Mouse (Mus musculus) MEL (cell line): ENCODE results near the gene Fam171b. TPM values are rescaled to one million over a fixed set of nuclear protein-coding genes. Genes with fewer than 3 reads are reported as not detected.

Source experiments
- DNase-seq: peaks from one replicate; pipeline ENCODE4 v3.0.0; 2011; ENCODE audit warnings: low read depth, low spot score
- H3K27ac ChIP-seq: 2 replicates; pipeline ENCODE4 v1.5.1; 2012; ENCODE audit warnings: low read depth, mild to moderate bottlenecking, control low read depth, low read length, moderate library complexity; ENCODE audit not compliant: control insufficient read depth
- H3K27me3 ChIP-seq, 2 experiments: fragments of 150-350 bp in 1 of 2; sonication (generic) in 1 of 2; 2 replicates each; pipeline ENCODE4 v1.6.1; 2012; ENCODE audit warnings: low read length in 2 of 2, mild to moderate bottlenecking in 2 of 2, improper control_type of control experiment in 1 of 2, moderate library complexity in 1 of 2; ENCODE audit not compliant: insufficient read depth in 2 of 2, control insufficient read depth in 1 of 2
- H3K36me3 ChIP-seq, 2 experiments: 2 replicates each; pipeline ENCODE4 v1.6.1; 2012 to 2014; ENCODE audit warnings: low read length in 2 of 2, improper control_type of control experiment in 1 of 2, inconsistent platforms in 1 of 2, mild to moderate bottlenecking in 1 of 2; ENCODE audit not compliant: insufficient read depth in 2 of 2, control insufficient read depth in 1 of 2
- H3K4me1 ChIP-seq, 2 experiments: fragments of 150-350 bp in 1 of 2; sonication (generic) in 1 of 2; 2 replicates each; pipeline ENCODE4 v1.6.1; 2012; ENCODE audit warnings: low read length in 2 of 2, improper control_type of control experiment in 1 of 2, mild to moderate bottlenecking in 1 of 2; ENCODE audit not compliant: insufficient read depth in 2 of 2, control insufficient read depth in 1 of 2
- H3K4me3 ChIP-seq, 2 experiments: fragments of 150-350 bp in 1 of 2; sonication (generic) in 1 of 2; 2 replicates each; pipeline ENCODE4 v1.5.1; 2012; ENCODE audit warnings: low read depth in 2 of 2, low read length in 2 of 2, mild to moderate bottlenecking in 2 of 2, moderate library complexity in 2 of 2, control low read depth in 1 of 2, improper control_type of control experiment in 1 of 2; ENCODE audit not compliant: control insufficient read depth in 1 of 2, insufficient read depth in 1 of 2
- H3K79me2 ChIP-seq: 2 replicates; pipeline ENCODE4 v1.6.1; 2012; ENCODE audit warnings: mild to moderate bottlenecking, low read length, moderate library complexity; ENCODE audit not compliant: control insufficient read depth, poor library complexity, insufficient read depth
- H3K9ac ChIP-seq: 2 replicates; pipeline ENCODE4 v1.6.1; 2012; ENCODE audit warnings: low read depth, mild to moderate bottlenecking, control low read depth, low read length, moderate library complexity; ENCODE audit not compliant: control insufficient read depth, poor library complexity, severe bottlenecking
- H3K9me3 ChIP-seq: fragments of 150-350 bp; sonication (generic); replicated peaks from 2 replicates; pipeline ENCODE4 v1.6.1; 2012; ENCODE audit warnings: mild to moderate bottlenecking, low read length, improper control_type of control experiment, moderate library complexity; ENCODE audit not compliant: insufficient read depth
- CTCF ChIP-seq, 3 experiments: IDR thresholded peaks in 2 of 3; conservative IDR thresholded peaks in 1 of 3; 2 replicates each; pipeline ENCODE4 v1.5.1; 2011 to 2012; ENCODE audit warnings: low read length in 3 of 3, low read depth in 2 of 3, mild to moderate bottlenecking in 2 of 3, improper control_type of control experiment in 1 of 3, inconsistent platforms in 1 of 3, mixed read lengths in 1 of 3, moderate library complexity in 1 of 3; ENCODE audit not compliant: control insufficient read depth in 1 of 3, insufficient read depth in 1 of 3, poor library complexity in 1 of 3, severe bottlenecking in 1 of 3
- E2F4 ChIP-seq: IDR thresholded peaks from 2 replicates; pipeline ENCODE4 v1.6.1; 2011; ENCODE audit warnings: low read depth, low read length, improper control_type of control experiment, borderline replicate concordance
- ETS1 ChIP-seq: IDR thresholded peaks from 2 replicates; pipeline ENCODE4 v1.6.1; 2012; ENCODE audit warnings: low read depth, mild to moderate bottlenecking, inconsistent platforms, low read length, improper control_type of control experiment, moderate library complexity
- GATA1 ChIP-seq: IDR thresholded peaks from 2 replicates; pipeline ENCODE4 v1.6.1; 2011; ENCODE audit warnings: low read depth, low read length, improper control_type of control experiment
- HCFC1 ChIP-seq: IDR thresholded peaks from 2 replicates; pipeline ENCODE4 v1.6.1; 2012; ENCODE audit warnings: low read depth, mild to moderate bottlenecking, inconsistent platforms, low read length, improper control_type of control experiment, moderate library complexity
- JUND ChIP-seq: IDR thresholded peaks from 2 replicates; pipeline ENCODE4 v1.6.1; 2011; ENCODE audit warnings: low read depth, mild to moderate bottlenecking, improper control_type of control experiment, low read length
- MAX ChIP-seq: IDR thresholded peaks from 2 replicates; pipeline ENCODE4 v1.6.1; 2011; ENCODE audit warnings: low read length, improper control_type of control experiment
- MAZ ChIP-seq: IDR thresholded peaks from 2 replicates; pipeline ENCODE4 v1.6.1; 2012; ENCODE audit warnings: low read depth, mild to moderate bottlenecking, inconsistent platforms, low read length, improper control_type of control experiment
- MEF2A ChIP-seq: IDR thresholded peaks from 2 replicates; pipeline ENCODE4 v1.6.1; 2014; ENCODE audit warnings: low read depth, mild to moderate bottlenecking, inconsistent platforms, low read length, improper control_type of control experiment; ENCODE audit not compliant: poor library complexity, insufficient replicate concordance, severe bottlenecking; ENCODE audit errors: extremely low read depth
- NELFE ChIP-seq: IDR thresholded peaks from 2 replicates; pipeline ENCODE4 v1.6.1; 2011; ENCODE audit warnings: low read depth, low read length, improper control_type of control experiment
- NRF1 ChIP-seq: IDR thresholded peaks from 2 replicates; pipeline ENCODE4 v1.6.1; 2014; ENCODE audit warnings: low read depth, mild to moderate bottlenecking, inconsistent platforms, low read length, improper control_type of control experiment, moderate library complexity; ENCODE audit not compliant: poor library complexity, insufficient read depth, severe bottlenecking
- POLR2A ChIP-seq, 2 experiments: IDR thresholded peaks; 2 replicates each; pipeline ENCODE4 v1.6.1; 2011 to 2012; ENCODE audit warnings: low read length in 2 of 2, mild to moderate bottlenecking in 2 of 2, control low read depth in 1 of 2, improper control_type of control experiment in 1 of 2, low read depth in 1 of 2, moderate library complexity in 1 of 2; ENCODE audit not compliant: control insufficient read depth in 1 of 2, insufficient read depth in 1 of 2, poor library complexity in 1 of 2
- POLR2AphosphoS5 ChIP-seq: IDR thresholded peaks from 2 replicates; pipeline ENCODE4 v1.6.1; 2012; ENCODE audit warnings: low read depth, borderline replicate concordance, mild to moderate bottlenecking, inconsistent platforms, low read length, moderate library complexity, mixed read lengths
- RAD21 ChIP-seq: IDR thresholded peaks from 2 replicates; pipeline ENCODE4 v1.6.1; 2011; ENCODE audit warnings: mild to moderate bottlenecking, low read depth, low read length, improper control_type of control experiment
- SMC3 ChIP-seq: IDR thresholded peaks from 2 replicates; pipeline ENCODE4 v1.6.1; 2011; ENCODE audit warnings: low read depth, low read length, improper control_type of control experiment
- TAL1 ChIP-seq: IDR thresholded peaks from 2 replicates; pipeline ENCODE4 v1.6.1; 2012; ENCODE audit warnings: mild to moderate bottlenecking, inconsistent platforms, low read length, moderate library complexity, mixed read lengths
- USF1 ChIP-seq: IDR thresholded peaks from 2 replicates; pipeline ENCODE4 v1.6.1; 2014; ENCODE audit warnings: low read depth, mild to moderate bottlenecking, inconsistent platforms, low read length, improper control_type of control experiment, moderate library complexity
- ZC3H11A ChIP-seq: IDR thresholded peaks from 2 replicates; pipeline ENCODE4 v1.6.1; 2012; ENCODE audit warnings: low read depth, mild to moderate bottlenecking, inconsistent platforms, low read length, improper control_type of control experiment
- polyA plus RNA-seq, 2 experiments: library from polyadenylated mRNA; stranded (reverse) in 1 of 2; unstranded in 1 of 2; fragments of >175 nt in 1 of 2; fragments of >200 nt in 1 of 2; gene quantifications; 2 replicates each; pipeline versions ENCODE4 v1.2.1 to v1.2.4; 2012; ENCODE audit warnings: low replicate concordance in 2 of 2, low read depth in 1 of 2; ENCODE audit not compliant: insufficient read length in 2 of 2, insufficient read depth in 1 of 2, missing spikeins in 1 of 2
- total RNA-seq: library from RNA; depleted of rRNA; stranded (reverse); fragments of 300-350 nt; gene quantifications from 2 replicates; pipeline ENCODE4 v1.2.3, GENCODE M21; 2012

Gene Fam171b
- total and polyA plus RNA-seq, 3 experiments = not detected

DNA sequence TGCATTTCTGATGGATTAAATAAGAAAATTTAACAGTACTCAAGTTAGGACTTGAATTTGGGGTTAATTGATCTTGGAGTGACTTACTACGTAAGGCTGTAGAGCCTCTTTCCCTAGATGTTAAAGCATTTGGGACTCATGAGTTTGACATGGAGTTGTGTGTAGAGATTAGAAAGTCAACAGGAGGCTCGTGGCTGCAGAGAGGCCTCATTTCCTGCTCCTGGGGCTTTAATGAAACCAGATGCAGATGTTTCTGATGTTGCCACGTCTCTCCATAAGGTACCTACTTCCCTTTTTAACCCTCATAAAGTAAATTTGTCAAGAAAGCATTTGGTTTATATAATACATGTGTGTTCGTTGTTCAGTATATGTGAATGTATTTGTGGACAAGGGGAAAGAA, 43.8 kb downstream of the Fam171b start (continued):
- TF ChIP-seq MAZ = no peak

DNA sequence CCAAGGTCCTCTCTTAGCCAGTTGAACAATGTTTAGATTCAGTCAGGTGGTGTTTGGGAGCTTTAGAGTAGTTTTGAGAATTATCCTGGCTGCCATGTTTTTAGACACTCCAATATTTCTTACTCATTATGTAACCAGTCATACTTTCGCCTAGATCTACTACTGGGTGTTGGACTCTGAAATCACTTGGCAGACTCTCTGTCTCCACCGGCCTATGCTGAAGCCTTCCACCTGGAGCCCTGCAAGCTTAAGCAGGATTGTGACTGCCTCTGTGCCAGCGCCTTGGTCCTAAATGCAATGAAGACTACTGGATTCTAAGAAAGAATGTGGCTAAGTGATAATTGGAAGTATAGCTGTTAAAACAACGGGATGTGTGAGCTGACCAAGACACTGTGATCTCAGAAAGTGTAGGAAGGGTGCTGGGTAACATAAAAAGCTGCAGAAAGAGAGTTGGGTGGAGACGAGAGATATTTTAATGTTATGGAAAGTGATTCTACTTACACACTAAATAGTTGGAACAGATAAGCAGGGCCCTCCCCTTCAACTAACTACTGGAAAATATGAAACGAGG, 71.5 kb downstream of the Fam171b start:
- H3K4me3 ChIP-seq = no peak overlapping the region
- no peaks in the 10 kb centered on the region for H3K27me3 ChIP-seq
- TF ChIP-seq RAD21 (no peak), E2F4 (no peak), HCFC1 (no peak), MAX (no peak), MAZ (no peak), SMC3 (no peak)
- no peak overlapping the region for H3K27ac ChIP-seq
- no peaks in the 10 kb centered on the region for H3K4me1 ChIP-seq
- DNase-seq = no peak
- H3K36me3 ChIP-seq = no peaks in the 10 kb centered on the region
- no peak overlapping the region for H3K9ac ChIP-seq
- H3K79me2 ChIP-seq = no peaks in the 10 kb centered on the region
- H3K9me3 ChIP-seq = no peaks in the 10 kb centered on the region

DNA sequence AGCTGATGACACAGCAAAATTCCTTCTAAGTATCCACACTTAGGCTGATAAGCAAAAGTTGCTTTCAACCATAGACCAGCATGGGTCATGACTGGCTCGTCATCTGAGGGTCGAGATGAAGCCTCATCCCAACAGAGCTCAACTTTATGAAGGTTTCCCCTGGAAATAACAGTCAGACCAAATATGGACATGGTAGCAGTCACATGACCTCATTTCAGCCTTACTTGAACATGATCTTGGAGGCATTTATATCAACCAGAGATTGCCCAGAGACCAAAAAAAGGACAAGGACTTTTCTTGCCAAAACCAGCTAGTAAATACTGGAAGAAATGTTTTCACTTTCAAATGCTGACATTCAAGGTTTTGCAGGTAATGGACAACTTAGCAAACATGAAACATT, 81.3 kb downstream of the Fam171b start:
- Histone ChIP-seq H3K79me2 (no peaks in the 10 kb centered on the region), H3K9ac (no peak overlapping the region), H3K27ac (no peak overlapping the region), H3K4me3 (no peak overlapping the region), H3K27me3 (no peaks in the 10 kb centered on the region), H3K36me3 (no peaks in the 10 kb centered on the region), H3K9me3 (no peaks in the 10 kb centered on the region), H3K4me1 (no peaks in the 10 kb centered on the region)
- peak; percentile 11 for DNase-seq
- TF ChIP-seq NELFE = no peak
- no peak for TF ChIP-seq MAZ
- peak; percentile 69; the same call in 1 of the 2 replicates for TF ChIP-seq USF1

DNA sequence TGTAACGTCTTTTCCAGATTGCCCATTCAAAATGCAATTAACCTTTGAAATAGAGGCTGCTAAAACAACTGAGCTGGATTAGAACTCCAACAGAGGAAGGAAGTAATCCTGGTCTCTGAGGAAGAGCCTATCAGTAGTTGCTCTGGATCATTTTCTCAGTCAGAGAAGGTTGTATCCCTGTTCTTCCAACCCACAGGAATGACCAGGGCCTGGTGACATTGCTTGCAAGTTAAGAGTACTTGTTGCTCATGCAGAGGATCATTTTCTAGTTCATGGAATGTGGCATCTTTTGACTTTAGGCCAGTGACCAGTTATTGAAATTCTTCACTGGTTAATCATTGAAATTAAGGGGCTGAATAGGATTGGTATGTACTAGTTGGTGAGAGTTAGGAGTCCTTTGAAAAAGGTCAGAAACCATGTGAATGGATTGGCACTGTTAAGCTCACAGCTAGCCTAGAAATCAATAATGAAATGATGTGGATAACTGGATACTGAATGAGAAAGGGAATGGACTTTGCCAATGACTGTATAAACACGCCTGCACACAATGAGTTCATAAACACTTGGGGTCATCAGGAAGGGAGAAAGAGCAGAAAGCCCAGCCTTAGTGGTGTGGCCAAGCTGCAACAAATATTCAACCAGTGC, 89.6 kb downstream of the Fam171b start:
- Histone ChIP-seq H3K36me3 (no peaks in the 10 kb centered on the region), H3K4me1 (no peaks in the 10 kb centered on the region), H3K9ac (no peak overlapping the region), H3K27me3 (no peaks in the 10 kb centered on the region; a peak in 1 of 4 replicates), H3K9me3 (no peaks in the 10 kb centered on the region), H3K27ac (no peak overlapping the region), H3K79me2 (no peaks in the 10 kb centered on the region), H3K4me3 (no peak overlapping the region)
- TF ChIP-seq CTCF (IDR thresholded peaks at IDR 0.05 in 2 of 3, conservative IDR thresholded peaks at IDR 0.05 in 1 of 3; ENCODE audit: control insufficient read depth in 1 of 3, insufficient read depth in 1 of 3, low read depth in 2 of 3, low read length in 3 of 3, poor library complexity in 1 of 3, severe bottlenecking in 1 of 3) (no peak), NRF1 (no peak), MEF2A (no peak), POLR2A (IDR thresholded peaks at IDR 0.05; ENCODE audit: control insufficient read depth in 1 of 2, insufficient read depth in 1 of 2, low read depth in 1 of 2, low read length in 2 of 2, poor library complexity in 1 of 2) (no peak), GATA1 (no peak), TAL1 (no peak), ZC3H11A (no peak), ETS1 (no peak), POLR2AphosphoS5 (no peak), JUND (no peak)
- DNase-seq = no peak
